Mouse (Mus musculus): ENCODE data around the gene Aff1. TPM values are rescaled to one million over a fixed set of nuclear protein-coding genes. Genes with fewer than 3 reads are reported as not detected.

Aff1 gene
- total RNA-seq, 2 experiments from 2014 or later: 6.7 to 12.0 TPM

- DNase-seq (ENCODE audit: low spot score in 2 of 2): no peak
- intact Hi-C loops (cut with DNase I): no loop called here
Measured at GRCm38 (mm10) chr5:103761754-103762153, 69.6 kb downstream of the Aff1 start.

- intact Hi-C loops (cut with DNase I): no loop called here
- DNase-seq (ENCODE audit: low spot score in 2 of 2): no peak
Measured at GRCm38 (mm10) chr5:103762850-103763254, 70.7 kb downstream of the Aff1 start.

- intact Hi-C loops (cut with DNase I): no loop called here
Measured at GRCm38 (mm10) chr5:103765356-103765755, 73.2 kb downstream of the Aff1 start.

GRCm38 (mm10) chr5:103765758-103766431 is 73.7 kb downstream of the Aff1 start:
- no peak for DNase-seq (ENCODE audit: low spot score in 2 of 2)
- intact Hi-C loops (cut with DNase I): no loop called here

More at GRCm38 (mm10) chr5:103765356-103765755, 73.2 kb downstream of the Aff1 start:
- no peak for DNase-seq (ENCODE audit: low spot score in 2 of 2)

GRCm38 (mm10) chr5:103766432-103766815 is 74.2 kb downstream of the Aff1 start:
- intact Hi-C loops (cut with DNase I): no loop called here
- no peak for DNase-seq (ENCODE audit: low spot score in 2 of 2)

- intact Hi-C loops (cut with DNase I): no loop called here
- DNase-seq (ENCODE audit: low spot score in 2 of 2): no peak
Measured at GRCm38 (mm10) chr5:103768961-103769360, 76.8 kb downstream of the Aff1 start.

GRCm38 (mm10) chr5:103769701-103770100 is 77.5 kb downstream of the Aff1 start:
- intact Hi-C loops (cut with DNase I): no loop called here
- no peak for DNase-seq (ENCODE audit: low spot score in 2 of 2)

GRCm38 (mm10) chr5:103770447-103771222 is 78.5 kb downstream of the Aff1 start:
- intact Hi-C loops (cut with DNase I): no loop called here
- DNase-seq (ENCODE audit: low spot score in 2 of 2): no peak

GRCm38 (mm10) chr5:103771380-103771779 is 79.2 kb downstream of the Aff1 start:
- intact Hi-C loops (cut with DNase I): no loop called here
- DNase-seq (ENCODE audit: low spot score in 2 of 2): no peak

GRCm38 (mm10) chr5:103772252-103772651 is 80.1 kb downstream of the Aff1 start:
- intact Hi-C loops (cut with DNase I): no loop called here

GRCm38 (mm10) chr5:103773100-103773552 is 81.0 kb downstream of the Aff1 start:
- intact Hi-C loops (cut with DNase I): no loop called here
- DNase-seq (ENCODE audit: low spot score in 2 of 2): peak in 1 of 2 experiments; percentile 35

More at GRCm38 (mm10) chr5:103772252-103772651, 80.1 kb downstream of the Aff1 start:
- DNase-seq (ENCODE audit: low spot score in 2 of 2): no peak

GRCm38 (mm10) chr5:103774703-103775333 is 82.6 kb downstream of the Aff1 start:
- DNase-seq (ENCODE audit: low spot score in 2 of 2): peak in 1 of 2 experiments; percentile 38
- intact Hi-C loops (cut with DNase I): no loop called here

GRCm38 (mm10) chr5:103775429-103775828 is 83.3 kb downstream of the Aff1 start:
- no peak for DNase-seq (ENCODE audit: low spot score in 2 of 2)
- intact Hi-C loops (cut with DNase I): no loop called here

- intact Hi-C loops (cut with DNase I): no loop called here
Measured at GRCm38 (mm10) chr5:103776842-103777241, 84.7 kb downstream of the Aff1 start.

GRCm38 (mm10) chr5:103777446-103777845 is 85.3 kb downstream of the Aff1 start:
- no peak for DNase-seq (ENCODE audit: low spot score in 2 of 2)
- intact Hi-C loops (cut with DNase I): no loop called here

More at GRCm38 (mm10) chr5:103776842-103777241, 84.7 kb downstream of the Aff1 start:
- DNase-seq (ENCODE audit: low spot score in 2 of 2): no peak

- peak; percentile 43 to 52 for DNase-seq (ENCODE audit: low spot score in 2 of 2)
- intact Hi-C loops (cut with DNase I): no loop called here
Measured at GRCm38 (mm10) chr5:103778314-103779117, 86.3 kb downstream of the Aff1 start.

- no peak for DNase-seq (ENCODE audit: low spot score in 2 of 2)
- intact Hi-C loops (cut with DNase I): no loop called here
Measured at GRCm38 (mm10) chr5:103779836-103780235, 87.7 kb downstream of the Aff1 start.

- intact Hi-C loops (cut with DNase I): no loop called here
- DNase-seq (ENCODE audit: low spot score in 2 of 2): no peak
Measured at GRCm38 (mm10) chr5:103780266-103780665, 88.1 kb downstream of the Aff1 start.

GRCm38 (mm10) chr5:103780836-103781235 is 88.7 kb downstream of the Aff1 start:
- DNase-seq (ENCODE audit: low spot score in 2 of 2): peak; percentile 56 to 68
- intact Hi-C loops (cut with DNase I): no loop called here

All from left cerebral cortex, postnatal 14 days (tissue).